Mouse (Mus musculus): ENCODE results near the gene Tshb.

GRCm38 (mm10) chr3:102733936-102734312, 48.6 kb downstream of the Tshb start:
- TF ChIP-seq POLR2A (IDR thresholded peaks at IDR 0.05; ENCODE audit: insufficient read depth, low read length) (no peak), CTCF (IDR thresholded peaks at IDR 0.05; ENCODE audit: low read depth, low read length) (no peak)
